Mouse (Mus musculus) liver, embryonic 12.5 days (tissue): ENCODE measurements at regions not wholly inside any gene's neighbourhood (a gene's known extent, or its start where the extent isn't known, plus 50 kb on each side); places are given as distances from the start of the nearest gene placed in this dataset.

ENCODE experiments used
- ATAC-seq: fragments of 200-750 bp; cut with Nextera tagmentation; 2 replicates; pipeline ENCODE4 v1.8.0; 2017; ENCODE audit warnings: moderate number of reproducible peaks, mild to moderate bottlenecking, moderate library complexity
- H3K27ac ChIP-seq: fragments of 300-500 bp; sonication (generic); 2 replicates; pipeline ENCODE4 v1.5.1; 2016; ENCODE audit warnings: mild to moderate bottlenecking
- H3K27me3 ChIP-seq: fragments of 300-500 bp; sonication (generic); replicated peaks from 2 replicates; pipeline ENCODE4 v1.6.1; 2016; ENCODE audit warnings: mild to moderate bottlenecking, moderate library complexity
- H3K36me3 ChIP-seq: fragments of 300-500 bp; sonication (generic); 2 replicates; pipeline ENCODE4 v1.6.1; 2016; ENCODE audit warnings: mild to moderate bottlenecking, moderate library complexity
- H3K4me1 ChIP-seq: fragments of 300-500 bp; sonication (generic); 2 replicates; pipeline ENCODE4 v1.6.1; 2016
- H3K4me2 ChIP-seq: fragments of 300-500 bp; sonication (generic); 2 replicates; pipeline ENCODE4 v1.6.1; 2016; ENCODE audit warnings: mild to moderate bottlenecking, moderate library complexity
- H3K4me3 ChIP-seq: fragments of 300-500 bp; sonication (generic); 2 replicates; pipeline ENCODE4 v1.5.1; 2016; ENCODE audit warnings: mild to moderate bottlenecking, moderate library complexity
- H3K9ac ChIP-seq: fragments of 300-500 bp; sonication (generic); 2 replicates; pipeline ENCODE4 v1.6.1; 2016; ENCODE audit warnings: mild to moderate bottlenecking, moderate library complexity
- H3K9me3 ChIP-seq: fragments of 300-500 bp; sonication (generic); replicated peaks from 2 replicates; pipeline ENCODE4 v1.6.1; 2016; ENCODE audit warnings: mild to moderate bottlenecking, moderate library complexity
- WGBS: fragments of 180-500 bp; shearing (Covaris S2); methylation state at CpG from one replicate; pipeline ENCODE4 v1.1.7; 2016; ENCODE audit not compliant: insufficient replicate concordance; 5-methylcytosine and 5-hydroxymethylcytosine counted together

DNA sequence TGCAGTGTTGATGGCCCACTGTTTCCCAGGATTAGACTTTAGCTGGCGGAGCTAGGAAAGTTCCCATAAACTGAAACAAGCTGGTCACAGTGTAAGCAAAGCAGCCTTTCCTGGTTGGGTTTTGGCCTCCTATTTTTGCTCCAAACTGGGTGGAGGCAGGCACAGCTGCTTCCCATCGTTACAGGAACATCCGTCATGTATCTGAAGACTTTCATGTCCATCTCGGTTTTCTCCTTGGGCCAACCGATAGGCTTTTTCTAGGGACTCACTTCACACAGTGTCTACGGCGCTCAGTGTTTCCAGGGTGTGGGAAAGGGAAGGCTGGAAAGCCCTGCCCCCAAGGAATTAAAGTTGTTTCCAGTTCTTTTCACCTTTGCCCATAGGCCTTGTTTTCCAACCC is 158.6 kb downstream of the Ndfip2 start:
- H3K4me1 ChIP-seq, result no peaks in the 10 kb centered on the region
- H3K9ac ChIP-seq, result no peak overlapping the region
- H3K36me3 ChIP-seq, result no peaks in the 10 kb centered on the region
- H3K4me2 ChIP-seq, result no peak overlapping the region
- H3K4me3 ChIP-seq, result no peak overlapping the region
- H3K9me3 ChIP-seq, result no peaks in the 10 kb centered on the region
- ATAC-seq, result no peak
- no peaks in the 10 kb centered on the region for H3K27me3 ChIP-seq
- 78% methylated on average over 7 of the region's 7 CpGs for WGBS
- no peak overlapping the region for H3K27ac ChIP-seq

DNA sequence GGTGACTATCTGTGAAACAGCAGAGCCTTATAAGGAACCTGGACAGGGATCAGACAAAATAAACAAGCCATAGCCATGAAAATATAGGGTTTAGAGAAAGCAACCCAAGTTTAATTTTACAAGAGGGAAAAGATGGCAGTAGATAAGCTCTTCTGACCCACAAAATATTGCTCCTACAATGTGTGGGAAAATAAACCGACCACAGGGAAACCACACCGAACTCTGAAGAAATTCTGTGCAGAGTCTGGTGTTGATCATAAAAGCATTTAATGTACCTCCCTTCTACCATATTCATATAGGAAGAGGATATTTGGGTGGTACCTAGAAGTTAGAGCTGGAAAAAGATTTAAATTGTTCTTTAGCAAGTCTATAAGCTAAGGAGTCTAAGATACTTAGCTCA is 146.3 kb downstream of the Ndfip2 start:
- H3K4me2 ChIP-seq, result no peak overlapping the region
- H3K36me3 ChIP-seq, result no peaks in the 10 kb centered on the region
- 80% methylated on average over 2 of the region's 2 CpGs for WGBS
- no peak overlapping the region for H3K9ac ChIP-seq
- no peak overlapping the region for H3K27ac ChIP-seq
- no peaks in the 10 kb centered on the region for H3K4me1 ChIP-seq
- no peaks in the 10 kb centered on the region for H3K9me3 ChIP-seq
- no peak for ATAC-seq
- no peaks in the 10 kb centered on the region for H3K27me3 ChIP-seq
- H3K4me3 ChIP-seq, result no peak overlapping the region

DNA sequence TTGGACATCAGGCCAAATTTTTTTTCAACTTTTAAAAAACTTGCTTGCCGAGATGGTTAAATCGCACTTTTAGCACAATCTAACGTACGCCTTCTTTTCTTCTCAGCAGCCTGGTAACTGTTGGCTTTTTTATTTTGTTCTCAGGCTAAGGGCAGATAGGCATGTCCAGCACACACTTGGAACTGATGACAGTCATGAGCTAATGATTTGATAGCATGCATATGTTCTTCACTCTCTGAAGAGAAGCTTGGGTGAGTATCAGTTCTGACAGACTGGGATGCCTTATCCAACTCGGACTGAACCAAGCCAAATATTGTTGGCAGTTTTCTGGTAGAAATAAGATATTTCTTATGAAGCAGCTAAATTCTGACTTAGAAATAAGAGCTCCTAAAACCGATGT is 145.9 kb downstream of the Ndfip2 start:
- H3K4me3 ChIP-seq, result no peak overlapping the region
- H3K36me3 ChIP-seq, result no peaks in the 10 kb centered on the region
- no peaks in the 10 kb centered on the region for H3K27me3 ChIP-seq
- H3K9ac ChIP-seq, result no peak overlapping the region
- H3K27ac ChIP-seq, result no peak overlapping the region
- no peaks in the 10 kb centered on the region for H3K4me1 ChIP-seq
- no peak overlapping the region for H3K4me2 ChIP-seq
- no peaks in the 10 kb centered on the region for H3K9me3 ChIP-seq
- WGBS, result 77% methylated on average over 6 of the region's 6 CpGs
- no peak for ATAC-seq

DNA sequence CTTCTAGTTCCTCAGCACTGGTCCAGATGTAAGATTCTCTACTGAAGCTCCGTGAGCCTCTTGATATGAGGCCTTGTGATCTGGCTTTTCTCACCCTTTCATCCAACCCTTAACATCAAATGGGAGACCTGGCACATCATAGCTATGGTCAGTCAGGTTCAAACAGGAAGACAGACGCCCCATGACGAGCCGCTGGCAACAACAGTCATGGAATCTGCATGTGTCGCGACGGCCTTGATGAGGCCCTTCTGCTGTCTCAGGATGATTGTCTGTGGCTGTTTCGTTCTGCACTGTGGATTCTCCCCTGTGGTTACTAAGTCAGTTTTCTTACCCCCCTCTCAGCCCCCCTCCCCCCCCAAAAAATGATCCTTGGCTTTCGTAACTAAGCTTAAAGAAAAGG is 144.9 kb downstream of the Ndfip2 start:
- Histone ChIP-seq H3K9me3 (no peaks in the 10 kb centered on the region), H3K9ac (no peak overlapping the region), H3K27ac (no peak overlapping the region), H3K4me3 (no peak overlapping the region), H3K4me2 (no peak overlapping the region), H3K4me1 (no peaks in the 10 kb centered on the region), H3K36me3 (no peaks in the 10 kb centered on the region), H3K27me3 (no peaks in the 10 kb centered on the region)
- 76% methylated on average over 9 of the region's 9 CpGs for WGBS
- ATAC-seq, result no peak

DNA sequence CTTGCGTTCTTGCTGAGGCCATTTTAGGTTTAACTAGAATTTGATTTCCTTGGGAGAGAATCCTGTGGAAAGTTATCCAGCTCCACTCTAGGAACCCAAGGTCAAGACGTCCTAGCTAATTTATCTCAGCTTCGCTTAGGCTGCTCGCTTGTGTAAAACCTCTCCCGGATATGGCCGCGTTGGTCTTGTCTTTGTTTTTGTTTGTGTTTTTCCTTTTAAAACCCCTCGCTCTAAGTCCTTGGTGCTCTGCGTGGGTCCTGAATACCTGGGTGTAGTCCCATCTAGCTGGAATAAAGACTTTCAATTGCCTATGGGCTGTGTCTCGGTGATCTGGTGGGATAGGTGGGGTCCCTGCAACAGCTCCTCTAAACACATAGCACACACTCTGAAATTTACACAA is 144.2 kb downstream of the Ndfip2 start:
- Histone ChIP-seq H3K9me3 (no peaks in the 10 kb centered on the region), H3K27ac (no peak overlapping the region), H3K27me3 (no peaks in the 10 kb centered on the region), H3K4me1 (no peaks in the 10 kb centered on the region), H3K36me3 (no peaks in the 10 kb centered on the region), H3K4me3 (no peak overlapping the region), H3K4me2 (no peak overlapping the region), H3K9ac (no peak overlapping the region)
- WGBS, result 87% methylated on average over 10 of the region's 10 CpGs
- ATAC-seq, result no peak

DNA sequence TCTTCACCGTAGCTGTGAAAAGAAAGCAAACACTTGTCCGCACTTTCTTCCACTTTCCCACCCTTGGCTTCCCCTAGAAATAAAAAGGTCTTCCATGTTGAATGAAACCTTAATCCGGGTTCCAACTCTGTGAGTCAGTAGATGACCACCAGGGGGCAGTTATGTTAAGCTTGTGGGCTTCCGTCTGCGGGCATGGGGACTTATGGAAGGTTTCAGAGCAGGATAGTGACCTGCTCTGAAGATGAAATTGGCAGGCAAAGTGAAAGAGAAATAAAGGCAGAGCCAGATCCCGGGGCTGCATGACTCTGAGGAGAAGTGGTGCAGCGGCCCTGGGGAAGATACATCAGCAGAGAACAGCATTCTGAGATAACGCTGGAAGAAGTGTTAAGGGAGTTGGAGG is 139.1 kb downstream of the Ndfip2 start:
- Histone ChIP-seq H3K9ac (no peak overlapping the region), H3K9me3 (no peaks in the 10 kb centered on the region), H3K27me3 (0 out of 2 replicates have a peak, but pooled peaks cover 2% of the 10 kb centered on the region), H3K4me1 (no peaks in the 10 kb centered on the region), H3K4me2 (no peak overlapping the region), H3K27ac (no peak overlapping the region), H3K4me3 (no peak overlapping the region), H3K36me3 (no peaks in the 10 kb centered on the region)
- no peak for ATAC-seq
- 17% methylated on average over 8 of the region's 8 CpGs for WGBS

DNA sequence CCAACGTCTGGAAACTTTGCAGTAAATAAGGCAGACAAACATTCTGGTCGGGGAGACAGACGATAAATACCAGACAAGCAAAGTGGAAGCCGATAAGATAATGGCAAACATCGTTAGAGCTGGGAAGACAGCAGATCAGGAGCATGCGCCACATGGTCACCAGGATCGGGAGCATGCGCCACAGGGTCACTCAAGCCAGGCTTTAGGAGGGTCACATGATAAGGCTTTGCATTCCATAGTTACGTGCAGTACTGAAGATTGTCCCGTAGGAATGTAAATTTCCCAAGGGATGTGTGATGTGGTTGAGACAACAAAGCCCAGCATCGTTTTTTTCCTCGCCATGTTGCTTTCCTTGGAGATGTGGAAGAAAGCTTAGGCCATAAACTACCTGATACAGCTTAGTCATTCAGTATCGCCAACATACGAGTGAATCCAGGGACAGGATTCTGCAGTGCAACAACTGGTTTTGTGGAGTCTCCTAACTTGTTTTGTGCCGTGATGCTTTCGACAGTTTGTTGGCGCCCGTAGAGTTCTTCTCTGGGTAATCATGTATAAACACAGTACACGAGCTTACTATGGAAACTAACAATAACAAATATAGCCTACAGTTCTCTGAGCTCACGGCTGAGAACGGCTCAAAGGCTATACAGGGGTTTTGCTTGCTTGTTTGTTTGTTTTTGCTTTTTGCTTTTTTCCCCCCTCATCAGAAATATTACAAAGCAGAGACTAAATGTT is 133.9 kb downstream of the Ndfip2 start:
- ATAC-seq, result no peak
- no peak overlapping the region for H3K9ac ChIP-seq
- WGBS, result 69% methylated on average over 21 of the region's 21 CpGs
- no peaks in the 10 kb centered on the region for H3K9me3 ChIP-seq
- no peak overlapping the region for H3K4me3 ChIP-seq
- no peak overlapping the region for H3K27ac ChIP-seq
- H3K36me3 ChIP-seq, result no peaks in the 10 kb centered on the region
- H3K4me1 ChIP-seq, result no peaks in the 10 kb centered on the region
- H3K27me3 ChIP-seq, result 0 out of 2 replicates have a peak, but pooled peaks cover 2% of the 10 kb centered on the region
- H3K4me2 ChIP-seq, result no peak overlapping the region

DNA sequence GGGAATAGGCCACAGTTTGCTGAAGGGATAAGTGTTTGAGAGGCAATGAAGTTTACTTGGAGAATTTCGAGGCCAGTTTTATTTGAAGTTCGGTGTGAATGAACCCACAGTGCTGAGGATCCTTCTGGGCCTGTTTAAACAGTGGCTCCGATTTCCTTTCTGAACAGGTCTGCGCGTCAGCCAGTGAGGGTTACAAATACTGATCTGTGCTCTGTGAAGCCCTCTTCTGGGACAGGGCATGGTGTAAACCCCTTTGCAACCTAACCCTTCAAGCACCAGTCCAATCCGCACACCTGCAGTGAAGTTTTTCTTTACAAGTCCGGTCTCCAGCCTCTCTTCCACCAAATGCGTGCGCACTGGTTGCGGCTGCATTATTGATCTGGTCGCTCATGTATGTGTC is 133.1 kb downstream of the Ndfip2 start:
- H3K9me3 ChIP-seq, result no peaks in the 10 kb centered on the region
- 74% methylated on average over 11 of the region's 11 CpGs for WGBS
- H3K4me1 ChIP-seq, result no peaks in the 10 kb centered on the region
- no peak overlapping the region for H3K4me3 ChIP-seq
- no peaks in the 10 kb centered on the region for H3K36me3 ChIP-seq
- no peak overlapping the region for H3K27ac ChIP-seq
- no peak overlapping the region for H3K9ac ChIP-seq
- H3K4me2 ChIP-seq, result no peak overlapping the region
- 0 out of 2 replicates have a peak, but pooled peaks cover 2% of the 10 kb centered on the region for H3K27me3 ChIP-seq
- ATAC-seq, result no peak

DNA sequence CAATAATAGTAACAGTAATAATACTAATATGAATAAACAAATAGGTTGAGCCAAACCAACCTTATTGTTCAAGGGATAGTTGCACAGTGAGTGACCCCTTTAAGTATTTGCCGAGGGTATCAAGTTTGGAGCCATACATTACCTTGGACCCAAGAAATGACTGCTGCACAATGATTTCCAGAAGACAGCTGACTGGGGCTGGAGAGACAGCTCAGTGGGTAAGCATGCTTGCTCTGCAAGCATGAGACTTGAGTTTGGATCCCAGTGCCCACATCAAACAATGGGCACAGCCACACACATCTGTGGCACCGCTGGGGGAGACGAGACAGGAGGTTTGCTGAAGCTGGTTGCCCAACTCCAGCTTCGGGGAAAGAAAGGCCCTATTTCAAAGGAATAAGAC is 126.7 kb downstream of the Ndfip2 start:
- Histone ChIP-seq H3K9ac (no peak overlapping the region), H3K4me3 (no peak overlapping the region), H3K4me2 (no peak overlapping the region), H3K9me3 (no peaks in the 10 kb centered on the region), H3K4me1 (no peaks in the 10 kb centered on the region), H3K27me3 (no peaks in the 10 kb centered on the region), H3K36me3 (no peaks in the 10 kb centered on the region), H3K27ac (no peak overlapping the region)
- WGBS, result 75% methylated on average over 4 of the region's 4 CpGs
- no peak for ATAC-seq

DNA sequence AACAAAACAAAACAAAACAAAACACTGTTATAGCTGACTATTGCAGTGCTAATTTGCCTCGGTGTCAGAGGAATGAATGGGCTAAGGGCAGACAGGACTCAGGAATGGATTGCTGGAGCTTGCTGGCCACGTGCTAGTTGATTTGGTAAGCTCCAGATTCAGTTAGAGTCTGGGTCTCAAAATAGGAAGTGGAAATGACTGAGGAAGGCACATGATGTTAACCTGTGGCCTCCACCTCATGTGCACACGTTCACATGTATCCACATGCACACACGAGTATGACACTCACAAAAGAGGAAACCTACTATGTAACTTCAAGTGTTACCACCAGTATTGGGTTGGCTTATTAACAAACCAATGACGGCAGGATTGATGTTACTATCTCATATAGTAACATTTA is 125.0 kb downstream of the Ndfip2 start:
- Histone ChIP-seq H3K4me3 (no peak overlapping the region), H3K9ac (no peak overlapping the region), H3K4me2 (no peak overlapping the region), H3K27ac (no peak overlapping the region), H3K4me1 (no peaks in the 10 kb centered on the region), H3K27me3 (no peaks in the 10 kb centered on the region), H3K9me3 (no peaks in the 10 kb centered on the region), H3K36me3 (no peaks in the 10 kb centered on the region)
- no peak for ATAC-seq
- WGBS, result 41% methylated on average over 5 of the region's 5 CpGs

DNA sequence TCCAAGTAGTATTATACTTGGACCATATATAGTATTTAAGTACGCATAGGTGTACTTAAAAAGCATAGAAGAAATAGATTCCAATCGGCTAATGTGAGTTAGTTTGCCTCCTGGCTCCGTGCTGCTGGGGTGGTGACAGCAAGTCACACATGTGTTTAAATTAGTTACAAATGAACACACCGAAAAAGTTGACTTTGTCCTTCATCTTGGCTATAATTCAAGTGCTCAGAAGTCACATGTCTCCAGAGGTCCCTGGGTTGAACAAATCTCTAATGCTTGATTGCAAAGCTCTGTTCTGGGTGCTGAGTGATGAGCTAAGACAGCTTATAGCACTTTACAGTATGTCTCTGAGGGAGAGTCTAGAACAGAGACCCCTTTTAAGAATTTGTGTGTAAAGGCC is 121.7 kb downstream of the Ndfip2 start:
- no peak for ATAC-seq
- H3K27me3 ChIP-seq, result no peaks in the 10 kb centered on the region
- H3K4me3 ChIP-seq, result no peak overlapping the region
- H3K4me2 ChIP-seq, result no peak overlapping the region
- H3K9me3 ChIP-seq, result no peaks in the 10 kb centered on the region
- H3K9ac ChIP-seq, result no peak overlapping the region
- no peak overlapping the region for H3K27ac ChIP-seq
- H3K36me3 ChIP-seq, result no peaks in the 10 kb centered on the region
- no peaks in the 10 kb centered on the region for H3K4me1 ChIP-seq
- WGBS, result 67% methylated on average over 4 of the region's 4 CpGs

DNA sequence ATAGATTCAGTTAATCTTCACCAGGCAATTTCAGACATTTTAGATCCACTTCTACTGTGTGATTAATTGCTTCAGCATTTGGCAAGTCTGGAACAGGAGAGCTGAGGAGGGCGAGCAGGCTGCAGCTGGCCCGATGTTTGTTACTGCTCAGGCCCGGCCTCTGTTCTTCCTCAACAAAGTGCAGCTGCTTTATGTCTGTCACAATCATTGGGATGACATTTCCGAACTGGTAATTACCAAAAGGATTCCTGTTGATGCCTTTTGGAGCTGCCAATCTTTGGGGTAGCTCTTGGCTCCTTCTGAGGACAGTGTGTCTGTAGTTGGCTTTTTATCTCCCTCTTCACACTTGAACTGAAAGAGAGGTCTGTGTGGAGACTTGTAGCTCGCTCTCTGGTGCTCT is 119.4 kb downstream of the Ndfip2 start:
- H3K36me3 ChIP-seq, result no peaks in the 10 kb centered on the region
- no peaks in the 10 kb centered on the region for H3K27me3 ChIP-seq
- H3K27ac ChIP-seq, result no peak overlapping the region
- no peaks in the 10 kb centered on the region for H3K9me3 ChIP-seq
- no peak for ATAC-seq
- WGBS, result 40% methylated on average over 5 of the region's 5 CpGs
- H3K4me1 ChIP-seq, result no peaks in the 10 kb centered on the region
- no peak overlapping the region for H3K4me2 ChIP-seq
- no peak overlapping the region for H3K9ac ChIP-seq
- no peak overlapping the region for H3K4me3 ChIP-seq

DNA sequence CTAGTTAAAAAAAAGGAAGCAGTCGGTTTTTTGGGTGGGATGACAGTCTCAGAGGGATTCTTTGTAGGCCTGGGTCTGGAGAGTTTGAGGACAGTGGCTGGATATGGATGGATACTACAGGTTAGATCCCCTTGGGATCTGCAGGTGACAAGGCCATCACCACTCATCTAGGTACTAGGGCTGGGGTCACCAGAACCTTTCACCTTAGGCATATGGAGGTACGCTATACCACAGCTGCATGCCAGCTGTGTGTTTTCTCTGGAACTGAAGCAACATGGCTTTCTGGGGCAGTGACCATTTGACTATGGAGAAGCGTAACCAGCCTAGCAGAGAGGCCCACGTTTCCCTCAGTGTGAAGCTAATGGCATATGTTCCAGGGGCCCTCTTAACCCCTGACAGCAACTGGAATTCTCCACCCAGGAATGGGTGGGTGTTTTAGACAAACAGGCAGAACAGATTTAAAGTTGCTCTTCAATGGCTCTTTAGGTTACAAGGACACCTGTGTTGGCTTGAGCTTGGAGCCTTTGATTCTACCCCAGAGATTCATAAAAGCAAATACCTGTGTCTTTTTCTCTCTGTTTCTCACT is 118.8 kb downstream of the Ndfip2 start:
- ATAC-seq, result no peak

More for the DNA sequence above, 118.8 kb downstream of the Ndfip2 start:
- Histone ChIP-seq H3K36me3 (no peaks in the 10 kb centered on the region), H3K4me3 (no peak overlapping the region), H3K4me1 (no peaks in the 10 kb centered on the region), H3K27me3 (no peaks in the 10 kb centered on the region), H3K9me3 (no peaks in the 10 kb centered on the region), H3K27ac (no peak overlapping the region), H3K9ac (no peak overlapping the region), H3K4me2 (no peak overlapping the region)
- 58% methylated on average over 4 of the region's 4 CpGs for WGBS
